Mouse (Mus musculus): ENCODE measurements around the gene Ajap1. TPM values are rescaled to one million over a fixed set of nuclear protein-coding genes. Genes with fewer than 3 reads are reported as not detected.

The Ajap1 gene
- polyA plus RNA-seq (2014; fragmentation: Illumina TruSeq; extraction: RNeasy Lipid Tissue Mini Kit (QIAGEN cat#74804); ENCODE audit: low replicate concordance): not detected

GRCm38 (mm10) chr4:153482459-153483338 lies at the start of gene Ajap1:
Gene Ajap1 (minus strand): TSS chr4:153482811.

Measured in small intestine, adult 10 weeks (tissue).